Mouse (Mus musculus) spleen, adult 2 months (tissue): ENCODE measurements around the gene Mb21d2. TPM values are rescaled to one million over a fixed set of nuclear protein-coding genes. Genes with fewer than 3 reads are reported as not detected.
A peak's percentile ranks its signal among the peaks of the same experiment; 100 is the strongest.

Source experiments
- DNase-seq, 2 experiments: peaks; one replicate each; pipeline versions ENCODE4 v3.0.0 to v3.0.0-alpha.2; 2012 to 2021; ENCODE audit warnings: low spot score in 2 of 2, low read depth in 1 of 2
- H3K27ac ChIP-seq: fragments of 200-500 bp; 2 replicates; pipeline ENCODE4 v1.5.1; 2012; ENCODE audit warnings: low read length, inconsistent platforms; ENCODE audit not compliant: insufficient read depth
- H3K27me3 ChIP-seq: fragments of 200-500 bp; 2 replicates; pipeline ENCODE4 v1.6.1; 2012; ENCODE audit warnings: mild to moderate bottlenecking, moderate library complexity, low read length, inconsistent platforms; ENCODE audit not compliant: control insufficient read depth, insufficient read depth
- H3K36me3 ChIP-seq: fragments of 200-500 bp; 2 replicates; pipeline ENCODE4 v1.6.1; 2012; ENCODE audit warnings: mild to moderate bottlenecking, low read length, inconsistent platforms; ENCODE audit not compliant: control insufficient read depth, insufficient read depth
- H3K4me1 ChIP-seq: fragments of 200-500 bp; 2 replicates; pipeline ENCODE4 v1.6.1; 2011; ENCODE audit warnings: inconsistent platforms; ENCODE audit not compliant: control insufficient read depth, insufficient read depth, insufficient read length
- H3K4me3 ChIP-seq: fragments of 200-500 bp; 2 replicates; pipeline ENCODE4 v1.5.1; 2011; ENCODE audit warnings: mild to moderate bottlenecking, inconsistent platforms; ENCODE audit not compliant: insufficient read depth, insufficient read length; ENCODE audit errors: extremely low read depth
- CTCF ChIP-seq: fragments of 200-500 bp; IDR thresholded peaks from 2 replicates; pipeline ENCODE4 v1.5.1; 2011; ENCODE audit warnings: mild to moderate bottlenecking, inconsistent platforms; ENCODE audit not compliant: insufficient read depth, insufficient read length, insufficient replicate concordance; ENCODE audit errors: extremely low read depth
- POLR2A ChIP-seq: fragments of 200-500 bp; IDR thresholded peaks from 2 replicates; pipeline ENCODE4 v1.6.1; 2011; ENCODE audit warnings: low read depth, low read length, inconsistent platforms
- WGBS: fragments of 180-500 bp; shearing (Covaris S2); methylation state at CpG from one replicate; pipeline ENCODE4 v1.1.7; 2018; 5-methylcytosine and 5-hydroxymethylcytosine counted together
- polyA plus RNA-seq: library from polyadenylated mRNA; depleted of rRNA; stranded (reverse); fragments of >200 nt; gene quantifications from 2 replicates; pipeline ENCODE4 v1.2.3, GENCODE M21; 2012

The Mb21d2 gene
- polyA plus RNA-seq, 1 experiment = 1.1 TPM

DNA sequence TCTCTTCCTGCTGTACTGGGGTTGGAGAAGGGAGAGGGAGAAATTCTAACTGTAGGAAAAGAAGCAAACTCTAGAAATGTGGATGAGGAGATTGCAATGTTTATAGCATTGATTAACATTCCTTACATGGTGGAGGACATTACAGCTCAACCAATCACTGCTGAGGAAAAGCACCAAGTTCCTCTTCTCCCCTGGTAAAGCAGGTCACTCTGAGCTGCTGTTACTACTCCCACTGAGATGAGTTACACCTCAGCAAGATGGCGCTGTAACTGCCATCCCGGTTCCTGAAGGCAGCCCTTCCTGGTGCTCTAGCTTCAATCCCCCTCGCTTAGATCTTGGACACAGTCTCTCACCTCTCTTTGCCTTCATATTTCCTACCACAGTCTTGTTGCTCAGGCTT is 6.2 kb upstream of the Mb21d2 start:
- no peak for DNase-seq
- no peaks in the 10 kb centered on the region for H3K4me1 ChIP-seq
- H3K27ac ChIP-seq = no peak overlapping the region
- 87% methylated on average over 3 of the region's 3 CpGs for WGBS
- no peak overlapping the region for H3K4me3 ChIP-seq
- no peaks in the 10 kb centered on the region for H3K27me3 ChIP-seq
- no peak for TF ChIP-seq POLR2A
- H3K36me3 ChIP-seq = no peaks in the 10 kb centered on the region

DNA sequence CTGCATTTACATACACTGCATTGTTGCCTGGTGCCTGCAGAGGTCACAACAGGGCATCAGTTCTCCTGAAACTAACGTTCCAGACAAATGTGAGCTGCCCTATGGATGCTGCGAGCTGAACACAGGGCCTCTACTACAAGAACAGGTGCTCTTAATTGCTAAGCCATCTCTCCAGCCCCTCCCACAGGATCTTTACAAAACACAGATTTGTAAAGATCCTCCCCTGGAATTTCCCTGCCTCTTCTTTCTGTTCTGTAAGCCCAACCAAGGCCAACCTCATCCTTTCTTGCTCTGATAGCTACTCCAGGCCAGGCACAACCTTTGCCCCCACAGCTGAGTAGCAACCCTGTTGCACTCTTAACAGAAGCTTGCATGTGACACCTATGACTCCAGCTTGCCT is 1.7 kb upstream of the Mb21d2 start:
- WGBS = 98% methylated on average over 2 of the region's 2 CpGs
- peaks cover 11% of the 10 kb centered on the region; the same call in 1 of the 2 replicates for H3K27me3 ChIP-seq

DNA sequence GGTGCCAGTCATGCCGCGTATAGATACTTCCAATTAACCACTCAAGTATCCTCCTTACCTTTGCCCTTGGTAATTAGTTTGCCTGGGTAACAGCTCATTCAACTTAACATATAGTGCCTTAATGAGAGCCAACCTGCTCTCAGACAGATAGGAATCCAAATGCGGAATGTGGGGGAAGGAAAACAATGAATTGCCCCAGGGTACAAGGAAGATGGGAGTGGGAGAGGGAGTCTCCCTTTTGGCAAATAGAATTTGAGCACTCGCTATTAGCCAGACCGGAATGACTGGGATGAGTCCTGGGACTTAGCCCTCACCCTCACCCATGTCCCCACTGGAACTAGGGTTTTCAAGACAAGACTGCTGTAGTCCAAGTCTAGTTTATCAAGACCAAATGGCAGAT is 953 bp upstream of the Mb21d2 start:
- Histone ChIP-seq H3K4me1 (no peaks in the 10 kb centered on the region; the same call in 1 of the 2 replicates), H3K27ac (no peak overlapping the region), H3K27me3 (peaks cover 11% of the 10 kb centered on the region; the same call in 1 of the 2 replicates), H3K36me3 (no peaks in the 10 kb centered on the region), H3K4me3 (no peak overlapping the region)
- TF ChIP-seq CTCF (no peak), POLR2A (no peak)
- WGBS = 61% methylated on average over 5 of the region's 5 CpGs
- DNase-seq = no peak

More for the DNA sequence above, 1.7 kb upstream of the Mb21d2 start:
- DNase-seq = no peak
- H3K4me1 ChIP-seq = no peaks in the 10 kb centered on the region; the same call in 1 of the 2 replicates
- H3K4me3 ChIP-seq = no peak overlapping the region
- H3K27ac ChIP-seq = no peak overlapping the region
- H3K36me3 ChIP-seq = no peaks in the 10 kb centered on the region
- TF ChIP-seq CTCF = no peak
- no peak for TF ChIP-seq POLR2A

DNA sequence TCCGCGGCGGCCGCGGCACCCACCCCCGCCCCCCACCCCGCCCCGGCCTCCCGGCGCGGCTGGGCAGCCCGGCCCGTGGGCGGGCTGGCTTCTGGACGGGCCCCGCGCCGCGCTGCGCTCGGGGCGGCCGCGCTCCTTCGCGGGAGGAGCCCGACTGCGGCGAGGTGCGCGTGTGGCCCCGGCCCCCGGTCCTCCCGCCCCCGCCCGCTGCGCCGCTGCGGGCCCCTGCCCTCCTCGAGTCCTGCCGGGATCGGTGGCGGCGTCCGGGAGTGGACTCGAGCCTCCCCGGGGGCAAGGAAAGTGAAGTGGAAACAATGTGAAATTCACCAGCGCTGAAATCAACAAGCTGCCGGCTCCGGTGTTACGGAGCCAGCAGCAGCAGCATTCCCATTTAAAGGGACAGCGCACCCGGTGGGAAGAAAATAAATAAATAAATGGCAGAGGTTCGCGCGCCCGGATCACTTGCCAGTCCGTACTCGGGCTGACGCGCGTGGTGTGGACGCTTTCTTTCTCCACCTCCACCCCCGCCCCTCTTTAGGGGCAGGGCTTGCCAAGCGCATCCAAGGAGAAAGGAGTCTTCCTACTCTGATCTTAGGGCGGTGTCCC is 316 bp upstream of the Mb21d2 start:
- H3K4me1 ChIP-seq = no peaks in the 10 kb centered on the region; the same call in 1 of the 2 replicates
- no peaks in the 10 kb centered on the region for H3K36me3 ChIP-seq
- TF ChIP-seq POLR2A (no peak), CTCF (no peak)
- no peak overlapping the region for H3K27ac ChIP-seq
- whole genome bisulfite sequencing = 2% methylated on average over 65 of the region's 66 CpGs
- peak overlapping the region; percentile 42; the same call in 1 of the 2 replicates for H3K4me3 ChIP-seq
- no peak for DNase-seq
- peaks cover 11% of the 10 kb centered on the region; the same call in 1 of the 2 replicates for H3K27me3 ChIP-seq

DNA sequence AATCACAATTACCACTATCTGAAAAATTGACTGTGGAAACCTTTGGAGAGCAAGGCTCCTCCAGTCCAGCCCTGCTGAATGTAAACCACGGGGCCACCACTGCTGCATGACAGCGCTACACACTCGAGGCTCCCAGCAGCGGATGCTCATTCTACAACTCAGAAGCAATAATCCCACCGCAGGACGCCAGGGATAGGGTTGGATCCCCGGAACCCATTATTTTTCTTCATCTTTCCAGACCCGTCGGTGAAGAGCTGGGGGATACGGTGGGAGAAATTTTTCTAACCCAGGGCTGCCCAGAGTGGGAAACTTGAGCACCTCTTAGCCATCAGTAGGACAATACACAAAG is 1.0 kb downstream of the Mb21d2 start:
- WGBS = 6% methylated on average over 10 of the region's 10 CpGs
- Histone ChIP-seq H3K36me3 (no peaks in the 10 kb centered on the region), H3K27me3 (peaks cover 11% of the 10 kb centered on the region; the same call in 1 of the 2 replicates), H3K4me3 (peak overlapping the region; percentile 3; the same call in 1 of the 2 replicates), H3K4me1 (no peaks in the 10 kb centered on the region; the same call in 1 of the 2 replicates), H3K27ac (no peak overlapping the region)
- no peak for TF ChIP-seq CTCF
- DNase-seq = no peak

DNA sequence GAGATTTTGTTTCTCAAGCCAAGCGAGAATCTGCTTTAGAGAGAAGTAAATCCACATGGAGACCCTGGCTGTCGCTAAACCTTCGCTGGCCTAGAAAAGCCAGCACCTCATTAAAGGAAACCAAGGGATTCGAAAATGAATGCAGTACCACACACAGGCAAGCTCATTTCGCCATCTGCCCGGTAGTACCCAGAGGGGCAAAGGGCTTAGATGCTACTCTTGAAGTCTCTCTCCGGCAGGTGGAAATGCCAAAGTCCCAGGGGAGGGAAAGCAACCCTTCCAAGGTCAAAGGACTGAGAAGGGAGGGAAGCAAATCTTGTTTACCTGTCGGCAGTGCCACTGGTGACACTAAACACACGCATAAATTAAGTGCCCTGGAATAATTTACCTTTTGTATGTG is 2.1 kb downstream of the Mb21d2 start:
- H3K4me1 ChIP-seq = no peaks in the 10 kb centered on the region; the same call in 1 of the 2 replicates
- H3K27ac ChIP-seq = no peak overlapping the region
- H3K27me3 ChIP-seq = peaks cover 11% of the 10 kb centered on the region; the same call in 1 of the 2 replicates
- no peak overlapping the region for H3K4me3 ChIP-seq
- H3K36me3 ChIP-seq = no peaks in the 10 kb centered on the region
- no peak for TF ChIP-seq CTCF
- DNase-seq = no peak
- 84% methylated on average over 9 of the region's 9 CpGs for WGBS

DNA sequence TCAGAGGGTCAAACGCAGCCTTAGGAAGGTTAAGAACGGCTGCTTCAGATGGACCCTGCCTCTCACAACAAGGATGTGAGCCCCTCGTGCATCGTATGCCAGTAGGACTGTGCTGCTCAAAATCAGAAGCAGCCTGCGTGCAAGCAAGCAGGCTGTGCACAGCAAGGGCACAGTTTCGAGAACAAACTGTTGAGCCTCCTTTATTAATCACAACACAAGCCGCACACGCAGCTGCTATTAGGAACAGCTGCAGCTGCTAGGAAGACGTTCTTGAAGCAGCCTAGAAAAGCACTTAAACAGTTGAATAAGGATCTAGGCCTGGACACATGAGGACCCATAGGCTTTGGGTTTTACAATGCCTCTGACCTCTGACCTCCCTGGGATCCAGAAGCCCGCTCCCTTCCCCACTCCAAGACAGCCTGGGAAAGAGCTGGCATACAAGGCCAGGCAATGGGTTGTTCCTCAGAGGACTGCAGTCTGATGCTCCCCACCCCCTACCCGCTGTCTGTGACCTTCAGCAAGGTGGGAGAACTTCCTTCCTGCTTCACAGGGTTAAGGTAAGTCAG is 10.1 kb downstream of the Mb21d2 start:
- no peak for TF ChIP-seq CTCF
- no peak for TF ChIP-seq POLR2A
- no peaks in the 10 kb centered on the region for H3K27me3 ChIP-seq
- H3K4me1 ChIP-seq = no peaks in the 10 kb centered on the region
- WGBS = 88% methylated on average over 11 of the region's 11 CpGs
- no peaks in the 10 kb centered on the region for H3K36me3 ChIP-seq
- DNase-seq = no peak
- no peak overlapping the region for H3K4me3 ChIP-seq
- no peak overlapping the region for H3K27ac ChIP-seq
